Mouse (Mus musculus) forebrain, embryonic 12.5 days (tissue): Measurements from ENCODE around the gene Usp19. TPM values are rescaled to one million over a fixed set of nuclear protein-coding genes. Genes with fewer than 3 reads are reported as not detected.
A peak's percentile ranks its signal among the peaks of the same experiment; 100 is the strongest.

Experiments used
- ATAC-seq: fragments of 200-750 bp; cut with Nextera tagmentation; 2 replicates; pipeline ENCODE4 v1.8.0; 2017; ENCODE audit warnings: moderate TSS enrichment; ENCODE audit not compliant: low FRiP score
- H3K27ac ChIP-seq: fragments of 300-500 bp; sonication (generic); 2 replicates; pipeline ENCODE4 v1.5.1; 2016; ENCODE audit warnings: mild to moderate bottlenecking
- H3K27me3 ChIP-seq: fragments of 300-500 bp; sonication (generic); 2 replicates; pipeline ENCODE4 v1.6.1; 2016; ENCODE audit warnings: mild to moderate bottlenecking
- H3K36me3 ChIP-seq: fragments of 300-500 bp; sonication (generic); replicated peaks from 2 replicates; pipeline ENCODE4 v1.6.1; 2016; ENCODE audit warnings: mild to moderate bottlenecking
- H3K4me1 ChIP-seq: fragments of 300-500 bp; sonication (generic); 2 replicates; pipeline ENCODE4 v1.6.1; 2016
- H3K4me2 ChIP-seq: fragments of 300-500 bp; sonication (generic); 2 replicates; pipeline ENCODE4 v1.6.1; 2016; ENCODE audit warnings: mild to moderate bottlenecking, moderate library complexity
- H3K4me3 ChIP-seq: fragments of 300-500 bp; sonication (generic); replicated peaks from 2 replicates; pipeline ENCODE4 v1.5.1; 2016; ENCODE audit warnings: mild to moderate bottlenecking
- H3K9ac ChIP-seq: fragments of 300-500 bp; sonication (generic); 2 replicates; pipeline ENCODE4 v1.6.1; 2016; ENCODE audit warnings: mild to moderate bottlenecking
- H3K9me3 ChIP-seq: fragments of 300-500 bp; sonication (generic); 2 replicates; pipeline ENCODE4 v1.6.1; 2016
- WGBS: fragments of 180-500 bp; shearing (Covaris S2); methylation state at CpG from one replicate; pipeline ENCODE4 v1.1.7; 2016; 5-methylcytosine and 5-hydroxymethylcytosine counted together
- polyA plus RNA-seq: library from polyadenylated mRNA; unstranded; fragments of >200 nt; fragmentation: Nextera tagmentation; extraction: Ambion mirVana; gene quantifications from 2 replicates; pipeline ENCODE4 v1.2.1, GENCODE M21; 2016

Gene Usp19
- polyA plus RNA-seq, 1 experiment from 2014 or later: 103 TPM

DNA sequence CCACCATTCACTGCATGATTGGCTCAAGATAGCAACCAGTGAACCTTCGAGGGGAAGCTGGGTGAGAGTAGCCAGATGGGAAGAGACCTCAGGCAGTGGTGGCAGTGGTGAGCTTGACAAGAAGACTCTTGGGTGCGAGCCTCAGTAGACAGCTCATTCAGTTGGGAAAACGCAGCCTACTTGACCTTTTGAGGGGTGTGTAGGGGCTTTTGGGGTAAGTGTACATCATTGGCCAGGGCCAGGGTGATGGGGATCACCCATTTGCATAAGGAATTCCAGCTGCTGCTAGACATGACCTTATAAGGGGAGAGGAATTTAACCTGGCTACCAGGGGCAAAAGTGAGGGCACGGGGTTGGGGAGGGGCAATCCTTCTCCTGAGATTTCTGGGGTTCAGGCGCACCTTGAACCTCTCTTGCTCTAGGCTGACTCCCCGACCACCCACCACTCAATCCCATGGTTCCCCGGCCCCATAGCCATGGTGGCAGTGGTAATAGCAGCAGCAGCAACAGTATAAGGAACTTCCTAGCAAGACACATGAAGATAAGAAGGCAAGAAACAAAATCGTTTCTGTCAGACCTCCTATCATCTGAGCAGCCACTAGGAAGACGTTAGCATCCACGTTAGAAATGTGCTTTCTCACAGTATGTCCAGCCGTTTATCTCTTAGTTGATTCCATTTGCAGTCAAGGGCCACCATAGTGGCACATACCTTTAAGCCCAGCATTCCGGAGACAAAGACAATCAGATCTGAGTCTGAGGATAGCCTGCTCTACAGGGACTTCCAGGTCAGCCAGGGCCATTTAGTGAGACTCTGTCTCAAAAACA lies 34.4 kb upstream of the Usp19 start:
- peaks cover 23% of the 10 kb centered on the region for H3K4me1 ChIP-seq
- H3K27ac ChIP-seq: no peak overlapping the region
- H3K27me3 ChIP-seq: 0 out of 2 replicates have a peak, but pooled peaks cover 11% of the 10 kb centered on the region
- H3K36me3 ChIP-seq: no peaks in the 10 kb centered on the region
- no peak overlapping the region for H3K4me3 ChIP-seq
- 81% methylated on average over 12 of the region's 12 CpGs for WGBS
- no peak overlapping the region for H3K4me2 ChIP-seq
- no peaks in the 10 kb centered on the region for H3K9me3 ChIP-seq
- H3K9ac ChIP-seq: no peak overlapping the region
- no peak for ATAC-seq

DNA sequence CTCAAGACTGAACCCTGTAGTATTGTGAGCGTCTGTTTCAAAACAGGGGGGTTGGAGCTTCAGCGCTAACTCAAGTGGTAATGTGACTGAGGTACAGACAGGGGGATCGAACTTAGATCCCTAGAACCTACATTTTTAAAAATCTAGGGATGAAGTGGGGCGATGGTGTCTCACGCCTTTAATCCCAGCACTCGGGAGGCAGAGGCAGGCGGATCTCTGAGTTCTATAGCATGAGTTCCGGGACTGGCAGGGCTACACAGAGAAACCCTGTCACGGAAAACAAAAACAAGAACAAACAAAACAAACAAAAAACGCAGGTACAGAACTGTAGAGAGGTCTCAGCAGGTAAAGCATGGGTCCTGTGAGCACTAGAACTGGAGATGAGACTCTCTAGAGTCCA lies 33.4 kb upstream of the Usp19 start:
- Histone ChIP-seq H3K4me3 (no peak overlapping the region), H3K9me3 (no peaks in the 10 kb centered on the region), H3K36me3 (no peaks in the 10 kb centered on the region), H3K27me3 (0 out of 2 replicates have a peak, but pooled peaks cover 11% of the 10 kb centered on the region), H3K4me1 (peaks cover 23% of the 10 kb centered on the region), H3K9ac (no peak overlapping the region), H3K27ac (no peak overlapping the region), H3K4me2 (no peak overlapping the region)
- no peak for ATAC-seq
- WGBS: 88% methylated on average over 10 of the region's 10 CpGs

DNA sequence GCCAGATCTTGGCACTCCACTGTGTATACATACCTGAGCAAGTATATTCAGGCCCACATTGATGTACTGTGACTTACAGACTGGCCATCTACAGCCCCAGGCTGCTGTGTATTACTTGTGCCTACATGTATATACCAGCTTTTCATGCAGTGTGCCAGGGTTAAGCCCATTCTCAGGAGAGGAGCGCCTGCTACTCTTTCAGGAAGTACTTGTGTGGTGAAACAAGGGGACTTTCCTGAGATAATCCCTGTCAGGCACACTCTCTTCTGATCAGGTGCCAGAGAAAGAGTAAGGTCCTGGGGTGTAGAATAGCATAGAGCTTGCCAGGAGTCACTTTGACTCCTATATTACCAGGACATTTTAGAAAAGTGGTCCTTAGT lies 30.5 kb upstream of the Usp19 start:
- peaks cover 13% of the 10 kb centered on the region for H3K4me1 ChIP-seq
- no peaks in the 10 kb centered on the region for H3K9me3 ChIP-seq
- peaks cover 20% of the 10 kb centered on the region for H3K36me3 ChIP-seq
- H3K4me3 ChIP-seq: peak overlapping the region; percentile 95
- no peak for ATAC-seq
- H3K4me2 ChIP-seq: peak overlapping the region; percentile 87
- 0 out of 2 replicates have a peak, but pooled peaks cover 11% of the 10 kb centered on the region for H3K27me3 ChIP-seq
- H3K27ac ChIP-seq: peak overlapping the region; percentile 82; the same call in 1 of the 2 replicates
- WGBS: 90% methylated on average over 1 of the region's 1 CpGs
- H3K9ac ChIP-seq: no peak overlapping the region

DNA sequence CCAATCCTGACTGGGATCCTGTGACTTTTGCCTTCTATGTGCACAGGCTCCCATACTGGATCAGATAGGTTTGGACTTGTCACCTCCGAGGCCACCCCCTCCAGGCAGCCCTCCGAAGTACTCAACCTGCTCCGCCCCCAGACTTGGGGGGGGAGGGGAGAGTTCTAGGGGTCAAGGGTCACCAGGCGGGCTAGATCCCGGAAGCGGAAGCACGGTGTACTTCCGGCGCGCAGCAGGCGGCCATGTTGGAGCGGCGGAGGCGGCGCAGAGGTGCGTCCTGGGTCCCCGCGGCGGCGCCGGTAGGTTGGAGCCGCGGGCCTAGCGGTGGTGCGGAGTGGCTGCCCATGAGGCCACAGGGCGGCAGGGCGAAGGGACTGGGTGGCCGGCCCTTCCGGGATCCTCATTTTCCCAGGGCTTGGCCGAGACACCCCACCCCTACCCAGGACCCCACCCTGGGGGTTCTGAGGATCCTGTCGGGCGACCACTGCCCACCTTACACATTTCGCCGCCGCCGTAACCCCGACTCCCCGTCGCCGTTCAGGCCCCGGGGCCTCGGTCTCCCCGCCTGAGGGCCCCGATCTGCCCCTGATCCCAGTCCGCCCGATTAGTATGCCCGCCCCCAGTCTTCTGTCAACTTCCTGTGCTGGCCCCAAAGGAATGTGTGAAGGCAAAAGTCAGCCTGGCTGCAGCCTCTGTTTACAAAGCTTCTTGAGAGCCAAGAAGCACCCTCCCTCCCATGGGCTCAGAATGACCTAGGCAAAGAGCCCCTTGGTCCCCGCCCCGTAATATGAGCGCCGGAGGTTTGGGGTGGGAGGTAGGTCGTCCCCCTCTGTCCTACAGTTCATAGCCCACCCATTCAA lies 29.9 kb upstream of the Usp19 start, which contains the start of gene Ccdc71:
TSS of gene Ccdc71 (plus strand) at position 209 of the 860 bp plus-strand sequence.
- H3K9me3 ChIP-seq: no peaks in the 10 kb centered on the region
- peak within 1 kb of the TSS; percentile 95 for H3K4me3 ChIP-seq
- peaks cover 26% of the 10 kb centered on the region for H3K36me3 ChIP-seq
- H3K4me2 ChIP-seq: peak within 1 kb of the TSS; percentile 87
- peak within 1 kb of the TSS; percentile 91 for H3K9ac ChIP-seq
- WGBS: under 1% methylated on average over 51 of the region's 52 CpGs
- H3K4me1 ChIP-seq: peaks cover 13% of the 10 kb centered on the region
- ATAC-seq: peak; percentile 86
- H3K27me3 ChIP-seq: 0 out of 2 replicates have a peak, but pooled peaks cover 11% of the 10 kb centered on the region
- H3K27ac ChIP-seq: peak within 1 kb of the TSS; percentile 82

DNA sequence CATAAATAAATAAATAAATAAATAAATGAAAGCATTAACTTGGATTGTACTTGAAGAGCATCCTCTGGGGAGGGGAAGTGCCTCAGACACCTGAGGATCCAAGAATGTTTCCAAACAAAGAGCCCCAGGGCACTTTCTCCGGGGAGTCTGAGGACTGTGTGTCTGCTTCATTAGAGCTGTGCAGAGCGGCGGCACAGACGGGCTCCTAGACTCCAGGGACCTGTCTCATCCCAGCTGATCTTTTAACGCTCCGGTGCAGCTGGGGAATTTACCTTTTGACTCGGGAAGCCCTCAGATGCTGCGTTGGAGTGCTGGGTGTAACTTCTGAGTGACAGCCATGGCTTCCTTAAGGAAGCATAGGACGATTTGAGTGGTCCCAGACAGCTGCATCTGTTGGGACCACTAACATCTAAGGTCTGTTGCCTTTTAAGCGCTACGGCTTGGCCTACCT lies 29.2 kb upstream of the Usp19 start, which contains the start of gene Klhdc8b:
TSS of gene Klhdc8b (minus strand) at position 401 of the 451 bp plus-strand sequence.
- peak within 1 kb of the TSS; percentile 87 for H3K4me2 ChIP-seq
- peaks cover 13% of the 10 kb centered on the region for H3K4me1 ChIP-seq
- WGBS: 28% methylated on average over 11 of the region's 11 CpGs
- no peaks in the 10 kb centered on the region for H3K9me3 ChIP-seq
- peak; percentile 30; the same call in 1 of the 2 replicates for ATAC-seq
- 0 out of 2 replicates have a peak, but pooled peaks cover 8% of the 10 kb centered on the region for H3K27me3 ChIP-seq
- peak within 1 kb of the TSS; percentile 91 for H3K9ac ChIP-seq
- peak within 1 kb of the TSS; percentile 95 for H3K4me3 ChIP-seq
- H3K36me3 ChIP-seq: peaks cover 33% of the 10 kb centered on the region
- peak within 1 kb of the TSS; percentile 82 for H3K27ac ChIP-seq

DNA sequence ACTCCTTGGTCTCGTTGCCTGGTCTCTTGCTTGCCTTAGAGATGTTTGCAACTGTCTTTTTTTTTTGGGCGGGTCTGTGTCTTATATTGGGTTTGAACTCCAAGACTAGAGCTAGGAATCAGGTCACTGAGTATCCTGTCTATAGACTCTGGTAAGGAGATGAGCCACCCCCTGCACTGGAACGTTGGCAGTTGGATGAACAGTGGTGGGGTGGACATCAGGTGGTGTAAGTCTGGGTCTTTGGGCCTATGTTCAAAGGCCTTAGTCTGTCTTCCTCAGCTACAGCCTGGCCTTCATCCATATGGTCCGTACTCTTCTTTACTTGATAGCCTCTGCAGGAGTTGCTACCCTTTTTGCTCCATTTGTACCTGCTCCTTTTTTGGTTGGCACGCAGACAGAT lies 28.7 kb upstream of the Usp19 start:
- H3K27ac ChIP-seq: no peak overlapping the region
- WGBS: 88% methylated on average over 5 of the region's 5 CpGs
- no peak for ATAC-seq
- no peak overlapping the region; the same call in 1 of the 2 replicates for H3K9ac ChIP-seq
- no peaks in the 10 kb centered on the region for H3K9me3 ChIP-seq
- peak overlapping the region; percentile 87 for H3K4me2 ChIP-seq
- H3K4me3 ChIP-seq: peak overlapping the region; percentile 95
- 0 out of 2 replicates have a peak, but pooled peaks cover 8% of the 10 kb centered on the region for H3K27me3 ChIP-seq
- peaks cover 13% of the 10 kb centered on the region for H3K4me1 ChIP-seq
- H3K36me3 ChIP-seq: peaks cover 37% of the 10 kb centered on the region

DNA sequence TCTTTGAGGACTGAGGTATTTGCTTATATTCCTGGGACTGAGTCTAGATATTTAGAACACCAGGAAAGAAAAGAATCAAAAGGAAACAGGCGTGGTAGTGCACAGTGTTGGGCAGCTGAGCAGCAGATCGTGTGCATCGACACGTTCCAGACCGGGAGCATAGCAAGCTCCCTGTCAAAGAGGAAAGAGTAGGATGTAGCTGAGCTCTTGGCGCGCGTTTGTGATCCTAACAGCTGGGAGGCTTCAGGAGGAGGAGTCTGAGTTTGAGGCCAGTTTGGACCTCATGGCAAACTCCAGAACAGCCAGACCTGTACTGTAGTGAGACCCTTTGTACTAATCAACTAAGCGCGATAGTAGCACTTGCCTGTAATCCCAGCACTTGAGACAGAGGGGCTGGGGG lies 28.2 kb upstream of the Usp19 start:
- H3K9ac ChIP-seq: no peak overlapping the region
- no peak overlapping the region for H3K4me2 ChIP-seq
- H3K36me3 ChIP-seq: peaks cover 41% of the 10 kb centered on the region
- no peak overlapping the region for H3K4me3 ChIP-seq
- 97% methylated on average over 10 of the region's 10 CpGs for WGBS
- 0 out of 2 replicates have a peak, but pooled peaks cover 8% of the 10 kb centered on the region for H3K27me3 ChIP-seq
- no peak for ATAC-seq
- no peak overlapping the region for H3K27ac ChIP-seq
- no peaks in the 10 kb centered on the region for H3K9me3 ChIP-seq
- H3K4me1 ChIP-seq: peaks cover 13% of the 10 kb centered on the region

DNA sequence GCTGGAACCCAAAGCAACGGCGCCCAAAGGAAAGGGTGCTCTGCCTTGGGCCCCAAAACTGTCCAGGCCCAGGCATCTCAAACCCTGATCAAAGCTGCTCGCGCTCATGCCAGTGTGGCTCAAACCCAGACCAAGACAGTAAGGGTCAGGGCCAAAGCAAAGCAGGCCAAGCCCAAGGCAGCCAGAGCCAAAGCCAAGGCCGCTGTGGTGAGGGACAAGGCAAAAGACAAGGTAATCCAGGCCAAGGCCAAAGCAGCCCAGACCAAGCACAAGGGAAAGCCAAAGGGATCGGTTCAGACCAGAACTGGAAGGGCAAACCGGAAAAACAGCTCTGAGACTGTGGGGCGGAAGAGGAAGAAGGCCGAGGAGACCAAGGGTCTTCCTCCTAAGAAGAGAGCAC lies 26.7 kb upstream of the Usp19 start:
- Histone ChIP-seq H3K27me3 (0 out of 2 replicates have a peak, but pooled peaks cover 8% of the 10 kb centered on the region), H3K27ac (no peak overlapping the region), H3K4me1 (peaks cover 13% of the 10 kb centered on the region), H3K36me3 (peaks cover 41% of the 10 kb centered on the region), H3K9me3 (no peaks in the 10 kb centered on the region), H3K4me3 (no peak overlapping the region), H3K4me2 (no peak overlapping the region), H3K9ac (no peak overlapping the region)
- ATAC-seq: no peak
- WGBS: 96% methylated on average over 9 of the region's 9 CpGs

DNA sequence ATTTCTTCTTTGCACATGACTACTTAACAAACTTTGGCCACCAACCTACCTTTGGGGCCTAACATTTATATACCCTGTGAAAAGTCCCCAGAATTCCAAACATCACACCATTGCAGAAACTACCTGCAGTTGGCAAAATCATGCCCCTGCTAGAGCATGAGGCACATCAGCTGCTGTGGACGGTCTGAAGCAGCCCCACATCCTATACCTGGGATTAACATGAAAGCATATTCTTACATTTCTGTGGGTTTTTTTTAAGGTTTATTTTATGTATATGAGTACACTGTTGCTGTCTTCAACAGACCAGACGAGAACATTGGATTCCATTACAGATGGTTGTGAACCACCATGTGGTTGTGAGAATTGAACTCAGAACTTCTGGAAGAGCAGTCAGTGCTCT lies 24.2 kb upstream of the Usp19 start:
- Histone ChIP-seq H3K9me3 (no peaks in the 10 kb centered on the region), H3K4me2 (no peak overlapping the region), H3K36me3 (peaks cover 41% of the 10 kb centered on the region), H3K27ac (no peak overlapping the region), H3K4me3 (no peak overlapping the region), H3K4me1 (peaks cover 10% of the 10 kb centered on the region), H3K27me3 (no peaks in the 10 kb centered on the region), H3K9ac (no peak overlapping the region)
- no peak for ATAC-seq
- 93% methylated on average over 2 of the region's 2 CpGs for WGBS

DNA sequence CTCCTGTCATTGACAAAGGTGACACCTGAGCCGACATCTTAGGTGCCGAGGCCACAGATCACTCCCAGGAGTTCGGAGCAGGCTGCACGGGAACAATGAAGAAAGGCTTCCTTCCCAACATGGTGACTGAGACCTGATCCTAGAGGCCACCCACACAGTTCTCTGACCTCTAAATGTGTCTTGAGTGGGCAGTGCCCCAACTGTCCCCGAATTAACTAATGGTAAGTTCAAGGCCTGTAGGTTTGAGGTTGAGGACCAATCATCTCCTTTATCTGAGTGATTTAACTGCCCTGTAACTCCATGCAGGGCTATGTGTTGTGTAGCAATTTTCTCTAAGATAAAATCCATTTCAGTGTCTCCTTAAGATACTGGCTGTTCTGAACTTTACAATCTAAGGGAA lies 21.0 kb upstream of the Usp19 start:
- Histone ChIP-seq H3K4me2 (no peak overlapping the region), H3K9me3 (no peaks in the 10 kb centered on the region), H3K9ac (no peak overlapping the region), H3K27me3 (no peaks in the 10 kb centered on the region), H3K36me3 (peaks cover 24% of the 10 kb centered on the region), H3K4me3 (no peak overlapping the region), H3K27ac (no peak overlapping the region), H3K4me1 (no peaks in the 10 kb centered on the region)
- ATAC-seq: no peak
- WGBS: 83% methylated on average over 5 of the region's 5 CpGs

DNA sequence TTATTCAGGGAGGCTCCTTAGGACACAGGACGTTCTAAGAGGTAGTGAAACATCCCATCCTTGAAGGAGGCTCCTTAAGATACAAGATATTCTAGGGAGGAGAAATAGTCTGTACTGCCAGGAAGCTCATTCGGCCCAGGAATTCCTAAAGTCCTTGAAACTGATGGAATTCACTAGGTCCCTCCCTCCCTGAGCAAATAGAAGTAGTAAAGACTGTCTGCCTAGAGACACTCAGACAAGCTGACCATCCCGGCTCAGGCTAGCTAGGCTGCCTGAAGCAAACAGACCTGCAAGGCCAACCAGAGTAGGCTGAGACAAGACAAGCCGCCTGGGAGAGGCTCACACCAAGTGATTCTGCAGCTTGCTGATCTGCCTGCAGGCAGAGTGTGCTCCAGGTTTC lies 20.6 kb upstream of the Usp19 start:
- Histone ChIP-seq H3K27ac (no peak overlapping the region), H3K9me3 (no peaks in the 10 kb centered on the region), H3K4me3 (no peak overlapping the region), H3K27me3 (no peaks in the 10 kb centered on the region), H3K4me2 (no peak overlapping the region), H3K4me1 (no peaks in the 10 kb centered on the region), H3K9ac (no peak overlapping the region), H3K36me3 (peaks cover 22% of the 10 kb centered on the region)
- no peak for ATAC-seq
- WGBS: 83% methylated on average over 4 of the region's 4 CpGs

DNA sequence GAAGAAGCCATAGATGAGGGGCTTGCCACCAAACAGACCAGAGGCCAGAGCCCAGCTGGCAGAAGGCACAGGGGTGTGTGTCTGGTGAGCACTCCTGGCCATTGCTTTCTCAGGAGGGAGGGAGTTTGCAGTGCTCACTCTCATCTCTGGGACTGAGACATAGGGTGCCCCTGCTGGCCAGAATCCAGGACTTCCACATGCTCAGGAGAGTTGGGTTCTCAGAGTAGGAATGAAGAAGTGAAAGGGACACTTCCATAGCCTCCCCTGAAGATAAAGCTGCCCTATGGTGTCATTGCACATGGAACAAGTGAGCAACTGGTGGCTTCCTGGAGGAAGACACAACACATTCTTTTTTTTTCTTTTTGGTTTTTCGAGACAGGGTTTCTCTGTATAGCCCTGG lies 15.9 kb upstream of the Usp19 start:
- Histone ChIP-seq H3K36me3 (no peaks in the 10 kb centered on the region), H3K27me3 (no peaks in the 10 kb centered on the region), H3K4me3 (no peak overlapping the region), H3K4me2 (no peak overlapping the region), H3K9ac (no peak overlapping the region), H3K27ac (no peak overlapping the region), H3K9me3 (no peaks in the 10 kb centered on the region), H3K4me1 (peaks cover 11% of the 10 kb centered on the region)
- no peak for ATAC-seq
- 53% methylated on average over 1 of the region's 1 CpGs for WGBS
